Mouse (Mus musculus) stomach, postnatal 0 days (tissue): ENCODE results near the gene Pxmp2. TPM values are rescaled to one million over a fixed set of nuclear protein-coding genes. Genes with fewer than 3 reads are reported as not detected.

Source experiments
- ATAC-seq: fragments of 200-750 bp; cut with Nextera tagmentation; 2 replicates; pipeline ENCODE4 v1.8.0; 2017; ENCODE audit not compliant: low FRiP score, low TSS enrichment
- DNase-seq: peaks from one replicate; pipeline ENCODE4 v3.0.0-alpha.2; 2016; ENCODE audit warnings: low spot score
- H3K27ac ChIP-seq: fragments of 300-500 bp; sonication (generic); replicated peaks from 2 replicates; pipeline ENCODE4 v1.5.1; 2014; ENCODE audit warnings: mild to moderate bottlenecking, control low read depth
- H3K27me3 ChIP-seq: fragments of 300-500 bp; sonication (generic); 2 replicates; pipeline ENCODE4 v1.6.1; 2014; ENCODE audit warnings: low read length; ENCODE audit not compliant: control insufficient read depth, insufficient read depth
- H3K36me3 ChIP-seq: fragments of 300-500 bp; sonication (generic); 2 replicates; pipeline ENCODE4 v1.6.1; 2014; ENCODE audit warnings: low read length, mixed read lengths; ENCODE audit not compliant: control insufficient read depth, insufficient read depth
- H3K4me1 ChIP-seq: fragments of 300-500 bp; sonication (generic); replicated peaks from 2 replicates; pipeline ENCODE4 v1.6.1; 2014; ENCODE audit warnings: antibody characterized with exemption; ENCODE audit not compliant: control insufficient read depth, insufficient read depth
- H3K4me2 ChIP-seq: fragments of 300-500 bp; sonication (generic); replicated peaks from 2 replicates; pipeline ENCODE4 v1.6.1; 2014; ENCODE audit warnings: low read depth, mild to moderate bottlenecking, control low read depth, moderate library complexity
- H3K4me3 ChIP-seq: fragments of 300-500 bp; sonication (generic); 2 replicates; pipeline ENCODE4 v1.5.1; 2014; ENCODE audit warnings: low read depth, low read length, control low read depth
- H3K9ac ChIP-seq: fragments of 300-500 bp; sonication (generic); 2 replicates; pipeline ENCODE4 v1.6.1; 2014; ENCODE audit warnings: mild to moderate bottlenecking, low read length, control low read depth, mixed read lengths
- H3K9me3 ChIP-seq: fragments of 300-500 bp; sonication (generic); 2 replicates; pipeline ENCODE4 v1.6.1; 2016; ENCODE audit warnings: low read length; ENCODE audit not compliant: control insufficient read depth
- CTCF ChIP-seq: IDR thresholded peaks from 2 replicates; pipeline ENCODE4 v1.5.1; 2016; ENCODE audit warnings: antibody characterized with exemption, low read depth, mild to moderate bottlenecking, moderate library complexity
- EP300 ChIP-seq: optimal IDR thresholded peaks from 2 replicates; pipeline ENCODE3; 2016; ENCODE audit warnings: antibody characterized with exemption
- WGBS: fragments of 180-500 bp; shearing (Covaris S2); extraction: QIAGEN DNeasy Blood & Tissue Kit; methylation state at CpG from one replicate; pipeline ENCODE4 v1.1.7; 2014; 5-methylcytosine and 5-hydroxymethylcytosine counted together
- polyA plus RNA-seq: library from polyadenylated mRNA; unstranded; fragments of >200 nt; fragmentation: Nextera tagmentation; extraction: Ambion mirVana; gene quantifications from 2 replicates; pipeline ENCODE4 v1.2.1, GENCODE M21; 2015

Pxmp2 gene
- polyA plus RNA-seq, 1 experiment from 2014 or later = 3.8 TPM

GRCm38 (mm10) chr5:110227336-110227883 lies 58.6 kb downstream of the Pxmp2 start:
- no peak overlapping the region for H3K27ac ChIP-seq
- no peak overlapping the region for H3K4me3 ChIP-seq
- 45% methylated on average over 1 of the region's 1 CpGs for WGBS
- peaks cover 8% of the 10 kb centered on the region for H3K36me3 ChIP-seq
- 0 out of 2 replicates have a peak, but pooled peaks cover 2% of the 10 kb centered on the region for H3K4me1 ChIP-seq
- no peak for TF ChIP-seq CTCF
- no peak for TF ChIP-seq EP300
- no peak overlapping the region for H3K4me2 ChIP-seq
- no peaks in the 10 kb centered on the region for H3K27me3 ChIP-seq
- no peak for ATAC-seq
- no peaks in the 10 kb centered on the region for H3K9me3 ChIP-seq
- no peak overlapping the region for H3K9ac ChIP-seq
- no peak for DNase-seq

- no peaks in the 10 kb centered on the region for H3K9me3 ChIP-seq
- no peak overlapping the region for H3K4me3 ChIP-seq
- ATAC-seq (no peak), DNase-seq (no peak)
- H3K27me3 ChIP-seq = no peaks in the 10 kb centered on the region
- peaks cover 16% of the 10 kb centered on the region for H3K36me3 ChIP-seq
- TF ChIP-seq EP300 = no peak
- no peak for TF ChIP-seq CTCF
- H3K4me2 ChIP-seq = no peak overlapping the region
- WGBS = 80% methylated on average over 3 of the region's 3 CpGs
- no peak overlapping the region for H3K9ac ChIP-seq
- no peak overlapping the region for H3K27ac ChIP-seq
- 0 out of 2 replicates have a peak, but pooled peaks cover under 1% of the 10 kb centered on the region for H3K4me1 ChIP-seq
These were observed 60.9 kb downstream of the Pxmp2 start for GRCm38 (mm10) chr5:110225056-110225455.

Other genes with a start within 250 kb of the Pxmp2 start
- gene Gm17655, start 213.7 kb downstream of the Pxmp2 start, polyA plus RNA-seq = 1.6 and 1.7 TPM in 2 replicates
- gene Gm35315, start 191.8 kb downstream of the Pxmp2 start, polyA plus RNA-seq = 0.41 and 0.45 TPM in 2 replicates
- gene Plcxd1, start 186.2 kb downstream of the Pxmp2 start, polyA plus RNA-seq = 12.5 and 12.8 TPM in 2 replicates
- 17.0 and 20.2 TPM in 2 replicates for gene Gtpbp6, start 178.0 kb downstream of the Pxmp2 start, polyA plus RNA-seq
- 1.6 and 2.0 TPM in 2 replicates for gene Zfp605, start 176.1 kb downstream of the Pxmp2 start, polyA plus RNA-seq
- 24.2 and 25.2 TPM in 2 replicates for gene Chfr, start 150.3 kb downstream of the Pxmp2 start, polyA plus RNA-seq
- 6.4 and 8.3 TPM in 2 replicates for gene Golga3, start 109.5 kb downstream of the Pxmp2 start, polyA plus RNA-seq
- 11.2 and 11.7 TPM in 2 replicates for gene Ankle2, start 55.2 kb downstream of the Pxmp2 start, polyA plus RNA-seq
- gene Pgam5, start 16.3 kb downstream of the Pxmp2 start, polyA plus RNA-seq = 31.4 and 31.8 TPM in 2 replicates
- 4.1 and 4.7 TPM in 2 replicates for gene Pole, start 120 bp upstream of the Pxmp2 start, polyA plus RNA-seq
- gene P2rx2, start 57.0 kb upstream of the Pxmp2 start, polyA plus RNA-seq = 0.36 and 0.42 TPM in 2 replicates
- not detected in 2 replicates for gene Lrcol1, start 58.5 kb upstream of the Pxmp2 start, polyA plus RNA-seq
- 6.2 and 6.4 TPM in 2 replicates for gene Fbrsl1, start 162.3 kb upstream of the Pxmp2 start, polyA plus RNA-seq